Mouse (Mus musculus) Muller cell, postnatal 12 days (primary cell): ENCODE data around the gene Arhgef3.
A peak's percentile ranks its signal among the peaks of the same experiment; 100 is the strongest.

Experiments used
- DNase-seq: peaks from one replicate; pipeline ENCODE4 v3.0.0-alpha.2; 2015; ENCODE audit errors: inconsistent ontology term

Arhgef3 gene

GRCm38 (mm10) chr14:27409662-27410061 is 295.0 kb downstream of the Arhgef3 start:
- no peak for DNase-seq

DNA sequence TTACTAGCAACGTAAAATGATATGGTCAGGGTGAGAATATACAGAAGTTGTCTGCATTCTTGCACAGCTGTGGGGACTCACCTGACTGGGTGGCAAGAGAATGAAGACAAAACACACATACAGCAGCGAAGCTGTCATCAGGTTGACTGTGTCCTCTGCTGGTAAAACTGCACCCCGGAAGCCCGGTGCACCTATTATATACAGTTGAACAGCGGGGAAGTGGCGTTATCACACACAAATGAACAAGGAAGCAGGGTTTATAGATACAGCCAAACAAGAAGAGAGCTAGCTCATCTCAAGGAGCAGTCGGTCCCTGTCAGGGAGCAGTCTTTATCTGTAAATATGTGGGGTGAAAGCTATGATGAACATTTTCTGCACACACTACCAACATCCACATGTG is 296.8 kb downstream of the Arhgef3 start:
- no peak for DNase-seq

GRCm38 (mm10) chr14:27412699-27413098 is 298.0 kb downstream of the Arhgef3 start:
- DNase-seq = no peak

DNA sequence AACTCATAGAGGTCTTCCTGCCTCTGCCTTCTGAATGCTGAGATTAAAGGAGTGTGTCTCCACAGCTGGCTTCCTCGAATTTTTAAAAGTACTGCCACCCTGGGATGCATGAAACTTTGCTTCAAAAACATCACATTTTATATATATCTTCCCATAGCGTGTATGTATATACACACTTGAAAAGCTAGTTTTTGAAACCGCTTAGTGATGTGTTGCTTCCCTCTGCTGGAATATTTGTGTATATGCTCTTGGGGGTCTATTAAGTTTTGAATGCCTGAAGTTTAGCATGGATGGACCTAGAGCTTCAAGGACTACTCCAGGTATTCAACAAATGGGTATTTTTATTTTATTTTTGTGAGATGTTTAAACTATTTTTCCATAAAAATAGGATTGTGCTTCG is 299.3 kb downstream of the Arhgef3 start:
- DNase-seq = no peak

GRCm38 (mm10) chr14:27420816-27421215 is 306.1 kb downstream of the Arhgef3 start:
- no peak for DNase-seq

DNA sequence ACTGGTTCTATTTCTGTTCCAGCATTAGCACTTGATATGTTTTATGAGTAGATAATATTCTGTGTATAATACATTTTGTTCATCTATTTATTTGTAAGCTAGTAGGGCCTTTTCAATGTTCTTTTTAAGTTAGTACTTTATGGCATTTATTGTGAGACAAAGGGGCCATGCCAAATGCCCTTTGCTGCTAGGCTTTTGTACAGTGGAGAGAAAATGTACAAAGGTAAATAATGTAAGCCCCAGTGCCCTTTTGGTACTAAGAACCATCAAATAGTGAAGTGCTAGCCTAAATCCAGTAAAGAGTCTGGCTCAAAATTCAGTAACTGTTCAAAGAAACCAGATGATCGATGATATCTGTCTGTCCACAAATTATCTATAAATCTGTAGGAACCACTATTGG is 307.6 kb downstream of the Arhgef3 start:
- DNase-seq = no peak

DNA sequence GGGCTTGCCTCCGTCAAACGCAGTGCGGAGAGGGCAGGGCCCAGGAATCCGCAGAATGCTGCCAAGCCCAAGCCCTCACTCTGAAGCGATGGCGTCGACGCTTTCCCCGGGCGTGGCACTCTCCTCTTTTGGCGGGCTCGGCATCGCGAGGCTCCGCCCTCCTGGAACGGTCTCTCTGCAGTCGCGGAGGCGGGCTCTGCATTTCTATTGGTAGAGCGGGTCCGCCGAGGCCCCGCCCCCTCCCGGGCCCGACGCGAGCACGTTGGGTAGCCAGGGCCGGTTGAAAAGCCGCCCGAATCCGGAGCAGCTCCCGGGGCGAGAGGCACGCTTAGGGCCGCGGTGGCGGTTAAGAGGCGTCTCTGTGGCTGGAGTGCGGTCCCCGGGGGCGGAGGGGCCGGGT is 313.9 kb downstream of the Arhgef3 start, which contains the start of gene Fam208a:
TSS of gene Fam208a (plus strand) at position 262 of the 400 bp plus-strand sequence.
- peak; percentile 96 for DNase-seq

GRCm38 (mm10) chr14:27428973-27429711 is 314.4 kb downstream of the Arhgef3 start:
- DNase-seq = peak; percentile 91

DNA sequence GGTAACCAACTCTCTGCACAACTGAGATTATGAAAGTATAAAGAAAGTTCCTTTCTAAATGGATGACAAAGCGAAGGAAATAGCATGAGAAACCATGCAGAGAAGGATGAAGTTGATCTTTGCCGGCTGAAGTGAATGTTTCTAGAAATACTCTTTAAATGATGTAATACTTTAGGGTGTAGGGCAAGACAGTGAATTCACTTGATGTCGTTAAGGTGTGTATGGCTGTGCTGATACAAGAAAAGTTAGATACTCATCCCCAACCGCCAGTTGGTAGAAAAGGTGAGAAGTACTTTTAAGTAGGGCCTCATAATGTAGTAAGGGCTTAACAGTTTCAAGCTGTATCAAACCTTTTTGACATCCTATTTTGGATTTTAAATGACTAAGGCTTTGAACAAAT is 315.6 kb downstream of the Arhgef3 start:
- DNase-seq = no peak

DNA sequence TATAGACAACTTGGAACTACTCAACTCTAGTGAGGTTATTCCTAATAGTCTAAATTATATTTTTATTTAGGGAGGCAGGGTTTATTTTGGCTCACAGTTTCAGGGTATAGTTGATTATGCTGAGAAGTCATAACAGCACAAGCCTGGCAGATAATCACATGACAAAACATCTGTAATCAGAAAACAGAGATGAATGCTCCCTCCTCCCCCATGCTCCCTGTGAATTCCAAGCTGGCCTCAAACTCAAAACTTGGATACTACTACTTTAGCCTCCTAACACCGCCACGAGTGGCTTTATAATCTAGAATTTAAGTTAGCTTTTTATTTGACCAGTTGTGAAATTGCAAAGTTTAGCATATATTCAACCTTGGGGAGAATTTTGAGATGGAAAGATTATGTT is 317.4 kb downstream of the Arhgef3 start:
- DNase-seq = no peak

DNA sequence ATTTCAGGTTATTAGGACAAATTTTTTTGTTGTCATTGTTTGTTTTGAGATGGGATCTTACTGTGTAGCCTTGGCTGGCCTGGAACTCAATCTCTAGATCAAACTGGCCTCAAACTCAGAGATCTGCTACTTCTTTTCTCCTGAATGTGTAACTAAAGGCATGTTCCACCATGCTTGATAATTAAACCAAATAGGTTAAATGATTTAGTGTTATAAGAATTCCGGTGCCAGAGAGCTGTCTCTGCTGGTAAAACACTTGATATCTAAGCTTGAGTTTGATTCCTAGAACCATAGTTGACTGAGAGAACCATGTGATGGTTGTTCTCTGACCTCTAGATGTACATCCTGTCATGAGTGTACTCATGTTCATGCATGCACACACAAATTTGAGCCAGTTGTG is 321.4 kb downstream of the Arhgef3 start:
- no peak for DNase-seq

DNA sequence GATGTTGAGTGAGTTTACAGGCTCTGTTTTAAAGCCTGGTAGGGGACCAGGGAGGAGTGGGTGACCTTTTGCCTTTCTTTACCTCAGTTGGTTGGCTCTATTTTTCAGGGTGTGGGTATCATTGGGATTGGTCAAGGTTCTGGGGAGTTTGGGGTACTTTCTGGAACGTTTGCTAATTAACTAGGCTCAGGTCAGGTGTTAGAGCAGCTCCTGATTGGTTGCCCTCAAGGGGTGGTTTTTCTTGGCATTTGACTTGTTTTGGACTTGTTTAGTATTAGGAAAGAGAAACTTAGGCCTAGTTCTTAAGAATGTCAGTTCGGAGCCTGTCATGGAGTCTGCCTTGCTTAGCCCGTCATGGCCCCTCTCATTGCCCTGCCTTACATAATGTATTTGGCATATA is 322.1 kb downstream of the Arhgef3 start:
- DNase-seq = no peak

DNA sequence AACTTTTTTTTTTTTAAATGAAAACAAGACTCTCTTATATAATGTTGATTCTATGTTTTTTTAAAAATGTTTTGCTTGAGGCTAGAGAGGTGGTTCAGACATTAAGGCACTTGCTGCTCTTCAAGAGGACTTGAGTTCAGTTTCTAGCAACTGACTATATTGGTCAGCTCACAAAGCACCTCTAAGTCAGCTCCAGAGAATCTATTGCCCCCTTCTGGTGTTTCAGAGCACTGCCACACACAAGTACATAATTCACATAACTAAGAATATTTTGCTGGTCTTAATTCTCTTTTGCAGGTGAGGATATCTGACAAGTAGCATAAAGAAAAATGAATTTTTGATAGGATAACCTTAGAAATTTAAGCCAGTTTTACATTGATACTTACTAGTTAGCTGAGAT is 326.2 kb downstream of the Arhgef3 start:
- no peak for DNase-seq

- DNase-seq = no peak
Measured at GRCm38 (mm10) chr14:27444851-27445281, 330.2 kb downstream of the Arhgef3 start.

DNA sequence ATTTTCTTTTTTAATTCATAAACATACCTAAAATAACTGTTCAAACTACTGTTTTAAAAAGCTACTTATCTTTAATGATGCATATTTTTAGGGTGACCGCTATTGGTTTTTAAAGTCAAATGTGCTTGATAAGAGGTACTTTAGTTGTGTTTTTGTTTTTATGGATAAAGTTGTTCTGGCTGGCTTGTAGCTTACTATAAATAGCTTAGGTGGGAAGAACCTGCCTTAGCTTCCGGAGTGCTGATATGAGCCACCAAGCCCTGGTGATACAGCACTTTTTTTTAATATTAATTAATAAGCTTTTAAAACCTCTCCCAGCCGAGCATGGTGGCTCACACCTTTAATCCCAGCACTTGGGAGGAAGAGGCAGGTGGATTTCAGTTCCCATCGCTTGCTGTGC is 332.3 kb downstream of the Arhgef3 start:
- no peak for DNase-seq
